Mouse (Mus musculus): Measurements from ENCODE around the gene Sel1l3.

Sel1l3 gene

DNA sequence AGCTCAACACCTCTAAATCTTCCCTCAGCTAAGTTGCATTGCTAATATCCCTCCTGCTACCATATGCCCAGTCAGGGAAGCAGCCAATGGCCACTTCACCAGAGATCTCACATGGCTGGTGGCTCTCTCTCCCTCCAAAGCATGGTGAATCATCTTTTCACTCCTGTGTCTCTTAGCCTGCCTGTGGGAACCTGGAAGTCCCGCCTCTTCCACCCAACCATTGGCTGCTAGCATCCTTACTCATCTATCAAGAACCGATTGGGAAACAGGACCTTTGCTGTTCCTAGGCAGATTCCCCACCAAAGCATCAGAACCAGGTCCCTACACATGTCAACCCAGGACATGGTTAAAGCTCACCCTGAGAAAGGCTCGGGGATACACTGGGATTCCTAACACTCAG, 122.4 kb downstream of the Sel1l3 start:
- no peak for DNase-seq (ENCODE audit: low read depth, low spot score)

DNA sequence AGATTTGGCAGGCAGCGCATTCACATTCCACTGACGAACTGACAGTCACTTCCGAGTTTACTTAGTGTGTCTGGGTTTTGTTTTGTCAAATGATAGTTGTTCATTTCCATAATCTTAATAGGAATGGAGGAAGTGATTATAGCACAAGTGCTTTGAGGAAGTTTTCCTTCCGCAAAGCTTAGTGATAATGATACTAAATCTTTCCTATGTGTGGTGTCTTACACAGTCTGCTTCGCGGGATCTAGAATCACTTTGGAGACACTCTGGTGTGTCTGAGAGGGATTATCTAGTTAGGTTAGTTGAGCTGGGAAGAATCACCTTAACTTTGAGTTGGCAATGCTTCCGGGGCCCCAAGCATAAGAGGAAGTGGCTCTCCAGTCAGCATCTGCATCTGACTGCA, 126.3 kb downstream of the Sel1l3 start:
- no peak for DNase-seq (ENCODE audit: low read depth, low spot score)

DNA sequence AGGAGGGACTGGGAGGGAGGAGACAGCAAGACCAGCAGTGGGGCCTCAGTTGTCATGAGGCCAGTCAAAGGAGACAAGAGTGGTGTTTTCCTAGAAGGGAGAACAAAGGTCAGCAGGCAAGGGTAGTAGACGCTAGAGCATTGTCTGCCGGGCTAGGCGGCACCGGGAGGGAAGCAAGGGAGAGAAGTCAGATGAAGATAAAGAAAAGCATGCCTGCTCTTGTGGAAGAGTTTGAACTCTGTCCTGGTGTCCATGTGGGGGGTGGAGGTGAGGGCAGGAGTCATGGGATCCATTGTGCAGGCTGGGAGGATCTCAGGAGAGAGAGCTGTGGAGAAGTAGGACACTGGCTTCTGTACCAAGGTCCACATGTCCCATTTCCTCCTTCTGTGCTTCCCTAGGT, 135.3 kb downstream of the Sel1l3 start:
- no peak for DNase-seq (ENCODE audit: low read depth, low spot score)

DNA sequence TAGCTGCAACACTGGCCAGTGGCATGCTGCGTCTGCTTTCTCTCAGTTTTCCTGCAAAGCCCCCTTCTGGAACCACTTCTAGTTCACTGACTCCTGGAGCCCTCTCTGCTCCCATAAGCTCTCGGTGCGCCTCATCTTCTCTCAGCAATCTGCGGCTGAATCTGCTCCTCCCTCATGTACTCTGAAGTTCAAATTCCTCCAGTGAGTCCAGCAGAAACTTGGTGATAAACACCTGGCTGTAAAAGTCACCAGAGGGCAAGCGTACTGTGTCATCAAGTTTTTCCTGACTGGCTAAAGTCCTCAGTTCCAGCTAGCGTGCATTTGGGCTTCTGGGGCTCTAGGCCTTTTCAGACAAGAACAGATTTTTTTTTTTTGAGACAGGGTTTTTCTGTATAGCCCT, 139.2 kb downstream of the Sel1l3 start:
- DNase-seq (ENCODE audit: low read depth, low spot score), result no peak

DNA sequence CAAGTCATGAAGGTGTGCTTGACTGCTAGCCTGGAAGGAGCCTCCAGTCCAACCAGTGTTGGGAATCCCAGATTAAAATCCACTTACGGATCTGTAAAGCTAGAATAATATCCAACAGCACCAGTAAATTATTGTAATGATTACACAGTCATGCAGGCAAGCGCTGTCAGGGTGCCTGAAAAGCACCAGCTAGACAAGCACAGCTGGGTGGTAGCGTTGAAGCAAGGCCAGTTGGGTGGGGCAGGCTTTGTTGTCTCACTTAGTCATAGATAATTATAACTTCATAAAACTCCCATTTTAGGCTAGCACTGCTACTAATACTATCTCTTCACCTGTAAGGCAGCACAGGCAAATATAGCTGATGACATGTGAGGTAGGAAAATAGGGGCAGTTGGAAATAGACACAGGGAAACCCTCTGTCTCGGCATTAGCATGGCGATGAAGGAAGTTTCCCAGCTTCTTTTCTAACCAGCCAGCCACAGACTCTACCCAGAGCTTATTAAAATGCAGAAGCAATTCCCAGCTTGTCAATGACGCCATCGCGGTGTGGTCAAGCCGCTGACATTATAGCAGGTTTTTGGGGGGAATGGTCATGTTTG, 152.1 kb downstream of the Sel1l3 start:
- no peak for DNase-seq (ENCODE audit: low read depth, low spot score)

Data from skeletal muscle tissue, adult 2 months (tissue).